Mouse (Mus musculus): Measurements from ENCODE around the gene Chst8. TPM values are rescaled to one million over a fixed set of nuclear protein-coding genes. Genes with fewer than 3 reads are reported as not detected.

The Chst8 gene
- polyA plus RNA-seq, 1 experiment from 2014 or later: 14.9 TPM

DNA sequence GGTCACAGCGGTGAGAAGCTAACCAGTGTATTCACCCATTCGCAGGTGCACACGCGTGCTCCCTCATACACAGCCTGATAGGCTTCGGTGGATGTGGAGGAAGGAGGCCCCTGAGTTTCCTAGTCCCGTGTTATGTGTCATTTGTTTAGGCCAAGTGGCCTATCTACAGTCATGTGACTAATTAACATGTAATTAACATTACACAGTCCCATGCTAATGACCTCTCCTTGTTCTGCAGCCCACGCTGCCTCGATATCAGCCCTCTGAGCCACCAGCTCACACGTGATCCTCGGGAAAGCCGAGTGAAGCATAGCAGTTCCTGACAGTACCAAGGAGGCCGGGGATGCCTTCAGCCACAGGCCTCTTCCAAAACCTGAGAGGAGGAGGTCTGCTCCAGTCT, 36.9 kb downstream of the Chst8 start:
- no peak for DNase-seq
- H3K9me3 ChIP-seq (ENCODE audit: control insufficient read depth, low read length): no peaks in the 10 kb centered on the region
- H3K4me3 ChIP-seq (replicated peaks; ENCODE audit: low read depth, low read length): no peak overlapping the region
- peak; percentile 63 for ATAC-seq (ENCODE audit: low FRiP score, low TSS enrichment)
- no peak overlapping the region for H3K4me2 ChIP-seq (ENCODE audit: low read length)
- no peak overlapping the region for H3K27ac ChIP-seq (replicated peaks; ENCODE audit: low read depth, low read length)
- WGBS: 65% methylated on average over 12 of the region's 12 CpGs
- no peaks in the 10 kb centered on the region for H3K36me3 ChIP-seq (ENCODE audit: control insufficient read depth, insufficient read depth, low read length)
- H3K4me1 ChIP-seq (ENCODE audit: control insufficient read depth, insufficient read depth, low read length): peaks cover 17% of the 10 kb centered on the region
- H3K9ac ChIP-seq (replicated peaks; ENCODE audit: low read length): no peak overlapping the region
- no peaks in the 10 kb centered on the region for H3K27me3 ChIP-seq (ENCODE audit: control insufficient read depth, insufficient read depth, low read length)

DNA sequence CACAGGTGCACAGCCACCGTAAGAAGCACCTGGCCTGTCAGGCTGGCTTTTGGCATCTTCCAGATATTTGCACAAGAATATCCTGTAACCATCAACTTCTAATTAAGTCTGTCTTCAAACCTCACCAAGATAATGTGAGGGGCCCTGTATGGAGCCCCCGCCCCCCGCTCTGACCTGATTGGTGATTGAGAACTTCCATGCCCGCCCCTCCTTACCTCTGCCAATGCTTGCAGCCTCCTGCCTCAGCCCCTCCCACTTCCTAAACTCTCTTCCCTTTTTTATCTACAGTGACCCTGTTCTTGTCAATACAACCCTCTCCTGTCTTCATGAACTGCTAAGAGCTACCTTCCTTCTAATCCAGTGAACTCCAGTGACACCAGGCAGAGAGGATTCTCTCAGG, 37.6 kb downstream of the Chst8 start:
- no peak overlapping the region for H3K4me3 ChIP-seq (replicated peaks; ENCODE audit: low read depth, low read length)
- ATAC-seq (ENCODE audit: low FRiP score, low TSS enrichment) (no peak), DNase-seq (no peak)
- H3K27ac ChIP-seq (replicated peaks; ENCODE audit: low read depth, low read length): no peak overlapping the region
- WGBS: 84% methylated on average over 4 of the region's 4 CpGs
- H3K9ac ChIP-seq (replicated peaks; ENCODE audit: low read length): no peak overlapping the region
- no peak overlapping the region for H3K4me2 ChIP-seq (ENCODE audit: low read length)
- H3K36me3 ChIP-seq (ENCODE audit: control insufficient read depth, insufficient read depth, low read length): no peaks in the 10 kb centered on the region
- H3K9me3 ChIP-seq (ENCODE audit: control insufficient read depth, low read length): no peaks in the 10 kb centered on the region
- peaks cover 19% of the 10 kb centered on the region for H3K4me1 ChIP-seq (ENCODE audit: control insufficient read depth, insufficient read depth, low read length)
- no peaks in the 10 kb centered on the region for H3K27me3 ChIP-seq (ENCODE audit: control insufficient read depth, insufficient read depth, low read length)

DNA sequence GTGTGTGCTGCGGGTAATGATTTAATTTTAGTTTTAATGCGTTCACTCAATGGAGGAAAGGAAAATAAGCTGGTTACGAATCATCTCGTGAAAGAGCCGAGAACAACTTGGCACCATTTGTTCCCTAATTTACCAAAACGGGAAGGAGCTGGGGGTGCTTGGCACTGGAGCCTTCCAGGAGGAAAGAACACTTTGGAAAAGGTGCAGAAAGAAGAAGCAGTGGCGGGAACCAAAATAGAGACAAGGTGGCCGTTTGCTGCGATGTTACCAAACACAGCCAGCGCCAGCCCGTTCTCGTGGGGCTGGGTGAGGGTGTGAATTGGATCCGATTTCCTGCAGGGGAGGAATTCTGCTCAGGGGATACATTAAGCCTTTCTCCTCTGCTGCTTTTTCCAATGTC, 38.5 kb downstream of the Chst8 start:
- no peak overlapping the region for H3K4me3 ChIP-seq (replicated peaks; ENCODE audit: low read depth, low read length)
- DNase-seq (peak; percentile 50), ATAC-seq (ENCODE audit: low FRiP score, low TSS enrichment) (no peak)
- peak overlapping the region; percentile 66 for H3K27ac ChIP-seq (replicated peaks; ENCODE audit: low read depth, low read length)
- H3K27me3 ChIP-seq (ENCODE audit: control insufficient read depth, insufficient read depth, low read length): no peaks in the 10 kb centered on the region
- H3K36me3 ChIP-seq (ENCODE audit: control insufficient read depth, insufficient read depth, low read length): no peaks in the 10 kb centered on the region
- peak overlapping the region; percentile 12; the same call in 1 of the 2 replicates for H3K4me2 ChIP-seq (ENCODE audit: low read length)
- no peaks in the 10 kb centered on the region for H3K9me3 ChIP-seq (ENCODE audit: control insufficient read depth, low read length)
- H3K9ac ChIP-seq (replicated peaks; ENCODE audit: low read length): no peak overlapping the region; the same call in 1 of the 2 replicates
- peaks cover 19% of the 10 kb centered on the region for H3K4me1 ChIP-seq (ENCODE audit: control insufficient read depth, insufficient read depth, low read length)
- WGBS: 49% methylated on average over 13 of the region's 13 CpGs

DNA sequence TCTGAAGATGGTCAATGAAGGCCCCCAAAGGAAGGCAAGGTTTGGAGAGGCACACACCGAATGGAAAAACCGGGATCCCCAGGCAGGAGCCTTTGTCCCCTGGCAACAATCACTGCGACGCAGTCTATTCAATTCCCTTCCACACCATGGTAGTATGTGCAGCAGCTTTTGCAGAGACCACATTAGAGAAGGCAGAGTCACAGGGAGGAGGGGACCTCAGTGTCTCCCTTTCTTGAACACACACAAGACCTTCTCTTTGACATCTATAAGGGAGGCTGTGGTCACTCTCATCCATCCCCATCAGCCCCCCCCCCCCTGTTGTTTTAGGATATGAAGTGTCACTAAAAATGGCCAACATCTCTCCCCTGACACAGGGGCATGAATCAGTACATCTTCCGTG, 39.2 kb downstream of the Chst8 start:
- Histone ChIP-seq H3K4me2 (ENCODE audit: low read length) (peak overlapping the region; percentile 12; the same call in 1 of the 2 replicates), H3K36me3 (ENCODE audit: control insufficient read depth, insufficient read depth, low read length) (no peaks in the 10 kb centered on the region), H3K27me3 (ENCODE audit: control insufficient read depth, insufficient read depth, low read length) (no peaks in the 10 kb centered on the region), H3K27ac (replicated peaks; ENCODE audit: low read depth, low read length) (peak overlapping the region; percentile 63), H3K4me1 (ENCODE audit: control insufficient read depth, insufficient read depth, low read length) (peaks cover 19% of the 10 kb centered on the region), H3K9me3 (ENCODE audit: control insufficient read depth, low read length) (no peaks in the 10 kb centered on the region), H3K4me3 (replicated peaks; ENCODE audit: low read depth, low read length) (no peak overlapping the region), H3K9ac (replicated peaks; ENCODE audit: low read length) (no peak overlapping the region)
- ATAC-seq (ENCODE audit: low FRiP score, low TSS enrichment): no peak
- WGBS: 49% methylated on average over 5 of the region's 5 CpGs
- DNase-seq: peak; percentile 32

DNA sequence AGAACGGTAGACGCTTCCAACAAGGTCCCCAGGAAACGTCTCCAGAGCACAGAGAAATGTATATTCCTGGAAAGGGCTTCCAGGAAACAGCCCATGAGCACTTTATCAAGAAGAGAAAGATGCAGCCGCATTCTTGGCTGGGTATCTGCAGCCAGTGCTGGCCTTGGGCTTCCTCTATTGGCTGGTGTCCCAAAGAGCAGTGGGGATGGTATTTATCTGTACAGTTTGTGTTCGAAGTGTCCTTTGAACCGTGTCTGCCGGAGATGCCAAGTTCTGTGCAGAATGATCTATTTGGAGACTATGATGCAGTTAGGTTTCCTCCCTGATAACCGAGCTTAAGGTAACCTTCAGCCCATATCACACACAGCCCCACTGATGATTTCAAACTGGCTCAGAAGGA, 43.0 kb downstream of the Chst8 start:
- Histone ChIP-seq H3K4me2 (ENCODE audit: low read length) (no peak overlapping the region), H3K9ac (replicated peaks; ENCODE audit: low read length) (no peak overlapping the region), H3K27ac (replicated peaks; ENCODE audit: low read depth, low read length) (no peak overlapping the region), H3K27me3 (ENCODE audit: control insufficient read depth, insufficient read depth, low read length) (no peaks in the 10 kb centered on the region), H3K36me3 (ENCODE audit: control insufficient read depth, insufficient read depth, low read length) (no peaks in the 10 kb centered on the region), H3K4me1 (ENCODE audit: control insufficient read depth, insufficient read depth, low read length) (peaks cover 24% of the 10 kb centered on the region), H3K4me3 (replicated peaks; ENCODE audit: low read depth, low read length) (no peak overlapping the region), H3K9me3 (ENCODE audit: control insufficient read depth, low read length) (no peaks in the 10 kb centered on the region)
- DNase-seq: no peak
- ATAC-seq (ENCODE audit: low FRiP score, low TSS enrichment): no peak
- WGBS: 83% methylated on average over 8 of the region's 8 CpGs

DNA sequence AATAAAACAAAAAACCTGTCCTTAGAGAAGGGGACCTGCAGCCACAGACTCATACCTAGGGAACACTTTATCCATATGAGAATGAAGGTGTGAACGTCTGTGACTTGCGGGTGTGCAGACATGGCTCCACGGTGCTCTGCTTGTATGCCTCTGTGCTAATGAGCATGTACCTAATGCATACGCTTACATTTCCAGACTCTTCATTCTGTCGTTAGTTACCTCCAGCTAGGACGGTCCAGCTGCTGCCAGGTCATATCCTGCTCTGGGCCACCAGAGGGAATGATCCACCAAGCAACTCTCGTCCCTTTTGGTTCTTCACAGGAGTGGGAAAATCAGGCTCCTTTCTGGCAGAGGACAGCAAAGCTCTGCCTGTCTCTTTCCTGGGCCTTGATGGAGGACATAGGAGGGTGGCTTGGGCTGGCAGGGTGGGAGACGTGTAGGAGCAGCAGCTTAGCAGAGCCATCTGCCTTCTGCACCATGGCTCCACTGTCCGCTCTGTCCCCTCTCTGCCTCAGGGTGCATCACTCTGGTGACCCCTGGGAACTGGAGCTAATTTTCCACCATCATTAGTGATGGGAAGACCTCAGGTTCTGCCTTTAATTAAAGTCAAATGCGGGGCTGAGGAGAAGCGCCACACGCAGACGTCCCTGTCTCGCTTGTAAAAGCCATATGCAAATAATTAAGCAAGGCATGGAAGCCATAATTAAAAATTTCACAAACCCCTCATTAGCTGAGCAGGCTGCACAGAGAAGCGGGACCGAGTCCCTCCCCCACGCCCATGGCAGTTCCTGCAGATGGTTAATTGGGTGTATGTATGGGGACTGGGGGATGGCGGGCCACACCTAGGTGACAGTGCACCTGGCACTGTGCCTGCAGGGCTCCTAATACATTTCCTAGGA, 48.0 kb downstream of the Chst8 start:
- H3K4me3 ChIP-seq (replicated peaks; ENCODE audit: low read depth, low read length): no peak overlapping the region
- H3K27ac ChIP-seq (replicated peaks; ENCODE audit: low read depth, low read length): peak overlapping the region; percentile 74
- H3K4me1 ChIP-seq (ENCODE audit: control insufficient read depth, insufficient read depth, low read length): peaks cover 17% of the 10 kb centered on the region
- DNase-seq (peak; percentile 63), ATAC-seq (ENCODE audit: low FRiP score, low TSS enrichment) (peak; percentile 63)
- no peaks in the 10 kb centered on the region for H3K27me3 ChIP-seq (ENCODE audit: control insufficient read depth, insufficient read depth, low read length)
- no peaks in the 10 kb centered on the region for H3K36me3 ChIP-seq (ENCODE audit: control insufficient read depth, insufficient read depth, low read length)
- 0 out of 2 replicates have a peak overlapping the region, but pooled peaks have one; percentile 9 for H3K9ac ChIP-seq (replicated peaks; ENCODE audit: low read length)
- H3K9me3 ChIP-seq (ENCODE audit: control insufficient read depth, low read length): no peaks in the 10 kb centered on the region
- 0 out of 2 replicates have a peak overlapping the region, but pooled peaks have one; percentile 17 for H3K4me2 ChIP-seq (ENCODE audit: low read length)
- 42% methylated on average over 18 of the region's 18 CpGs for WGBS

DNA sequence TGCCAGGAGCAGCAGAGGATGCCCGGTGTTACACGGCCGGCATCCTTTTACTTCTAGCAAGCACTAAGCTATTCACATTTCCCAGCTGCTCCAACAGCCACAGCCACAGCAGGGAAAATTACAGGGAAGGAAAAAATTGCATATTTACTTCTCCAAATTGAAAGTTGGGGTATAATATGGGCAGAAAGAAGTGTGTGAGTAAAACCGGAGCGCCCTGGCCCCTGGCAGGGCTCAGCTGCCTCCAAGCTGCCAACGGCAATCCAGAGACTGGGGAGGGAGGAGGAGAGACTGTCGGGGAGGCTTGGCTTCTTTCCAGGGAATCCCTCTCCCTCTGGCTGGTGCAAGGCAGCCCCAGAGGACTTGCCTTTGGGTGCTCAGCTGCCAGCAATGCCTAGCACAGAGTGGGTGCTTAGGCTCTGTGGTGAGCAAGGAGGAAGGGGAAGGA, 53.1 kb downstream of the Chst8 start:
- Histone ChIP-seq H3K36me3 (ENCODE audit: control insufficient read depth, insufficient read depth, low read length) (no peaks in the 10 kb centered on the region), H3K27ac (replicated peaks; ENCODE audit: low read depth, low read length) (peak overlapping the region; percentile 56), H3K9me3 (ENCODE audit: control insufficient read depth, low read length) (peaks cover 4% of the 10 kb centered on the region; the same call in 1 of the 2 replicates), H3K27me3 (ENCODE audit: control insufficient read depth, insufficient read depth, low read length) (no peaks in the 10 kb centered on the region), H3K4me2 (ENCODE audit: low read length) (no peak overlapping the region), H3K9ac (replicated peaks; ENCODE audit: low read length) (no peak overlapping the region), H3K4me3 (replicated peaks; ENCODE audit: low read depth, low read length) (no peak overlapping the region), H3K4me1 (ENCODE audit: control insufficient read depth, insufficient read depth, low read length) (peaks cover 18% of the 10 kb centered on the region)
- 49% methylated on average over 7 of the region's 7 CpGs for WGBS
- peak; percentile 66 for DNase-seq
- no peak for ATAC-seq (ENCODE audit: low FRiP score, low TSS enrichment)

DNA sequence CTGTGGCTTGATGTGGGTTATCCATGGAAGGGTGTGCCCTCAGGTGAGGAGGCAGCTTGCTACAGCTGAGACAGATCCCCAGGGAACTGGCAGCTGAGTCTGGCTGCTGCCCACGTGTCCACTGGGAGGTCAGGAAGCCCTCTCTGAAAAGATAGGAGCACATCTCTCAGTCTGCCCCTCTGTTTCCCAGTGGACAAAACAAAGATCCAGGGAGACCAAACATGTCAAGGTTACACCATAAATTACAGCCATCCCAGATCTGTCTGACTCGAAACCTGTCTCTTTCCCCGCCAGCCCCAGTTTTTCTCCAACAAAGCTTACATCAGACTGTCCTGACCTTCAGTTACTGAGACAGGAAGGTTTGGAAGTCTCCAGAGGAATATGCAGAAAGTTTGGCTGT, 53.8 kb downstream of the Chst8 start:
- H3K27me3 ChIP-seq (ENCODE audit: control insufficient read depth, insufficient read depth, low read length): no peaks in the 10 kb centered on the region
- peak overlapping the region; percentile 14; the same call in 1 of the 2 replicates for H3K27ac ChIP-seq (replicated peaks; ENCODE audit: low read depth, low read length)
- H3K4me3 ChIP-seq (replicated peaks; ENCODE audit: low read depth, low read length): no peak overlapping the region
- DNase-seq (no peak), ATAC-seq (ENCODE audit: low FRiP score, low TSS enrichment) (no peak)
- H3K9ac ChIP-seq (replicated peaks; ENCODE audit: low read length): no peak overlapping the region
- H3K4me2 ChIP-seq (ENCODE audit: low read length): no peak overlapping the region
- H3K36me3 ChIP-seq (ENCODE audit: control insufficient read depth, insufficient read depth, low read length): no peaks in the 10 kb centered on the region
- H3K4me1 ChIP-seq (ENCODE audit: control insufficient read depth, insufficient read depth, low read length): peaks cover 22% of the 10 kb centered on the region; the same call in 1 of the 2 replicates
- WGBS: 74% methylated on average over 3 of the region's 3 CpGs
- peaks cover 4% of the 10 kb centered on the region; the same call in 1 of the 2 replicates for H3K9me3 ChIP-seq (ENCODE audit: control insufficient read depth, low read length)
